Mouse (Mus musculus): Measurements from ENCODE around the gene 1700021F05Rik. TPM values are rescaled to one million over a fixed set of nuclear protein-coding genes. Genes with fewer than 3 reads are reported as not detected.

1700021F05Rik gene
- total RNA-seq, 2 experiments from 2014 or later: 19.3 to 25.0 TPM

- ATAC-seq (replicated peaks; ENCODE audit: low FRiP score, poor library complexity, severe bottlenecking): no peak
Measured at GRCm38 (mm10) chr10:43541153-43541544, 355 bp upstream of the 1700021F05Rik start.

DNA sequence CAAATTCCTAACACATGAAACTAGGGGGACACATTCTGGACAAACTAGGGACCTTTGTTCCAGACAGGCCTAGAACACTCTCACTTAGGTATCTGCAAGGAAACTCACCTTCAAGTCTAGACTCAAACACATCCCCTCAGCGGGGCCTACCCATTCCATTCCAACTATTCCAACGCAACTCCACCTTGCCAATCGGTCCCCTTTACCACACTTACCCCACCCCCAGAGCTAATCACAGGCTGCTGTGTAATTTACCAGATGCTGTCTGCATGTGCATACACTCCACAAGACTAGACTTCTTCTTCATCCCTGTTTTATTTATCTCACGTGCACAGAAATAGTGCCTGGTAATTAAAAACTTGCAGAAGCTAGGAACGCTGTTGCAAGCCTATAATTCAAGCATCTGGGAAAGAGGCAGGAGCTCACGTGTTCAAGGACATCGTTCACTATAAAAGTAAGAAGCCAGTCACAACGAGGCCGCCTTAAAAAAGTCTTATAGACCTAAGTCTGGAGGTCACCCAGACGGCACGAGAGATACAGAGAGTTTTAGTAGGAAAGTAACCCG lies 966 bp downstream of the 1700021F05Rik start:
- ATAC-seq (replicated peaks; ENCODE audit: low FRiP score, poor library complexity, severe bottlenecking): no peak

DNA sequence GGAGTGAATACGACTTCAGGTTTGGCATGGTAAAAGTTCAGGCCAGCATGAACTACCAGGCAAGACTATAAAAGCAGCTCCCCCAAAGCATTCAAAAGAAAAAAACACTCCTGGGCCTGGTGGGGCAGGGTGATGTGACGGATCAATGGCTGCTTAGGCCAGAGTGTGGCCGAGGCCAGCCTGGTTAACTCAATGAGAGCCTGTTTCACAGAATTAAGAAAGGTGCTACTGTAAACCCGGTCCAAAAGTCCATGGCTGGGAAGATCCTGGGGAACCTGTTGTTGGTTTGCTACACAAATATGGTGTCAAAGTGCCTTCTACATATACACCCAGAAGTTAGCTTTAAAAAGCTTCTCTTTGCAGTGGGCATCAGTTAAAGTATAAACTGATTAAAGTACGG lies 2.0 kb downstream of the 1700021F05Rik start:
- no peak for ATAC-seq (replicated peaks; ENCODE audit: low FRiP score, poor library complexity, severe bottlenecking)

- no peak for ATAC-seq (replicated peaks; ENCODE audit: low FRiP score, poor library complexity, severe bottlenecking)
Measured at GRCm38 (mm10) chr10:43537652-43538051, 3.1 kb downstream of the 1700021F05Rik start.

GRCm38 (mm10) chr10:43534382-43534781 lies 6.4 kb downstream of the 1700021F05Rik start:
- no peak for ATAC-seq (replicated peaks; ENCODE audit: low FRiP score, poor library complexity, severe bottlenecking)

GRCm38 (mm10) chr10:43527283-43528269 lies 13.2 kb downstream of the 1700021F05Rik start:
- no peak for ATAC-seq (replicated peaks; ENCODE audit: low FRiP score, poor library complexity, severe bottlenecking)

DNA sequence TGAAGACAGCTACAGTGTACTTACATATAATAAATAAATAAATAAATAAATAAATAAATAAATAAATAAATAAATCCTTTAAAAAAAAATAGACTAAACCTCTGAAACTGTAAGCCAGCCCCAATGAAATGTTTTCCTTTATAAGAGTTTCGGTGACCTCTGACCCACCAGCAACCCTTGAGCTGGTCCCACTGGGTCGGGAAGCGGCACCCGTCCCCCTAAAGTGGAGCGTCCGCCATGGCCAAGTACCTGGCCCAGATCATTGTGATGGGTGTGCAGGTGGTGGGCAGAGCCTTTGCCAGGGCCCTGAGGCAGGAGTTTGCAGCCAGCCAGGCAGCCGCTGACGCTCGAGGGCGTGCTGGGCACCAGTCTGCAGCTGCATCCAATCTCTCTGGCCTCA lies 16.9 kb downstream of the 1700021F05Rik start, which contains the start of gene Gm9803:
Gene Gm9803 (plus strand): TSS at position 154 of the 400 bp plus-strand sequence.
- ATAC-seq (replicated peaks; ENCODE audit: low FRiP score, poor library complexity, severe bottlenecking): 0 out of 2 replicates have a peak, but pooled peaks have one; percentile 60

DNA sequence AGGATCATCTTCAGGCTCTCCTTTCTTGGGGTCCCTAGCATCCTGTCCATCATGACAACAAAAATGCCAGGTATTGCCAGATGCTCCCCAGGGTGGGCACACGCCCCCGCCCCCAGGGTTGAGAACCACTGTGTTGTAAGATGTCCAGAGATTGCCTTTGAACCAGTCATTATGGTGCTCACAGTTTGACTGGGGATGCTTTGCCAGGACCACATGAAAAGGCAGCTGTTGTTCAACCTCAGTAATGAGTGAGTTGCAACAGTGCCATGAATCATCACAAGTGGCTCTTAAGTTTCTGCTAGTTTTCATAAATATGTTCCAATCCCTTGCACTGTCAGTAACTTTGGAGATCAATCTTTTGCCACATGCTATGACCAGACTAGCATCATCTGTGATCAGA lies 20.8 kb downstream of the 1700021F05Rik start:
- no peak for ATAC-seq (replicated peaks; ENCODE audit: low FRiP score, poor library complexity, severe bottlenecking)

DNA sequence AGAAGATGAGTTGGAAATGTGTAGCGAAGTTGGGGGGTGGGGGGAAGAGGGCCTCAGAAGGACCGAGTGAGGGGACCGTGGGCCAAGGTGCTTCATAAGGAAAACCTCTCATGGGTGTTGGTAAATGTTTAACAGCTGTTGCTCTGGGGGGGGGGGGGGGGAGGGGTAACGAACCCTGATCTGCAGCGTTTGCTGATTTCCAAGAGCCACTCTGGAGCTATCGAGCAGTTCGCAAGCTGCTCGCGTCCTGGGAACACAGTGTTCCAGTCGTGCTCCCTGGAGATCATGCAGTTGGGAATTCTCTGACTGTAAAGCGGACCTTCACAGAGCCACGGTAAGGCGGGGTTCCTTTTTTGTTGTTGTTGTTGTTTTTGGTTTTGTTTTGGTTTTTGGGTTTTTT lies 22.4 kb downstream of the 1700021F05Rik start:
- no peak for ATAC-seq (replicated peaks; ENCODE audit: low FRiP score, poor library complexity, severe bottlenecking)

GRCm38 (mm10) chr10:43517836-43518235 lies 23.0 kb downstream of the 1700021F05Rik start:
- no peak for ATAC-seq (replicated peaks; ENCODE audit: low FRiP score, poor library complexity, severe bottlenecking)

- no peak for ATAC-seq (replicated peaks; ENCODE audit: low FRiP score, poor library complexity, severe bottlenecking)
Measured at GRCm38 (mm10) chr10:43516992-43517660, 23.7 kb downstream of the 1700021F05Rik start.

DNA sequence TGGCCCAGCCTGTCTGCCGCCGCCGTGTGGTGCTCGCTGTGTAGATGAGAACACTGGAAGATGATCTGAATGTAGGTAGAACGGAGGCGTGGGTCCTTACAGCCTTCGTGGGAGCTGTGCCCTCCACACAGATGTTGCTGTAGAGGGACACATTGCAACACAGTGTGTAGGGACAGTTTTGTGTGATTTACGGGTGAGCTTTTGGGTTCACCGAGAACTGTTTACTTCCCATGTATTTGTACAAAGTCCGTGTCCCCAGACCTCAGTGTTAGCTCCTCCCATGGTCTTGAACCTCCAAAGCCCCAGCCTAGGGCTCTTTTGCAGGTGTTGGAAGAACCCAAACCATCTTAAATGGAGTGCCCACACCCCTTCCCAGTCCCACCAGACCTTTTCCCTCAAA lies 27.8 kb downstream of the 1700021F05Rik start:
- ATAC-seq (replicated peaks; ENCODE audit: low FRiP score, poor library complexity, severe bottlenecking): no peak

GRCm38 (mm10) chr10:43509228-43509627 lies 31.6 kb downstream of the 1700021F05Rik start:
- 0 out of 2 replicates have a peak, but pooled peaks have one; percentile 22 for ATAC-seq (replicated peaks; ENCODE audit: low FRiP score, poor library complexity, severe bottlenecking)

- ATAC-seq (replicated peaks; ENCODE audit: low FRiP score, poor library complexity, severe bottlenecking): no peak
Measured at GRCm38 (mm10) chr10:43507051-43507450, 33.7 kb downstream of the 1700021F05Rik start.

GRCm38 (mm10) chr10:43504291-43504690 lies 36.5 kb downstream of the 1700021F05Rik start:
- no peak for ATAC-seq (replicated peaks; ENCODE audit: low FRiP score, poor library complexity, severe bottlenecking)

DNA sequence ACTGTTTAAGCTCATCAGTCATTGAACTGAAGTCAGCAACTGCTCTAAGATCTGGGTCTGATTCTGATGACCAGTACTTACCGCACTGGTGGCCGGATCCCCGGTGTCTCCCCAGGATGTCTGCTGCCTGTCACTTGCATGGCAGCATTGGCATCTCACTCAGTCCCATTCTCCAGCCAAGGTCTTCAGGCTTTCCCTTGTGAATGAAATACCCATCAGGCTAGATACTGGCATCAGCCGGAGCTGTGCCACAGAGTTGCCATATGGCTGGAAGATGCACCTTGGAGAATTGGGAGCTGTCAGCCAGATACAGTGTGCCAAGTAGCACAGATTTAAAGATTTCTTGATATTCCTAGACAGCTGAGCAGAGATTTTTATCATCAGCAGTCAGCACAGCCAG lies 38.2 kb downstream of the 1700021F05Rik start:
- no peak for ATAC-seq (replicated peaks; ENCODE audit: low FRiP score, poor library complexity, severe bottlenecking)

- ATAC-seq (replicated peaks; ENCODE audit: low FRiP score, poor library complexity, severe bottlenecking): no peak
Measured at GRCm38 (mm10) chr10:43490846-43491245, 49.9 kb downstream of the 1700021F05Rik start.

DNA sequence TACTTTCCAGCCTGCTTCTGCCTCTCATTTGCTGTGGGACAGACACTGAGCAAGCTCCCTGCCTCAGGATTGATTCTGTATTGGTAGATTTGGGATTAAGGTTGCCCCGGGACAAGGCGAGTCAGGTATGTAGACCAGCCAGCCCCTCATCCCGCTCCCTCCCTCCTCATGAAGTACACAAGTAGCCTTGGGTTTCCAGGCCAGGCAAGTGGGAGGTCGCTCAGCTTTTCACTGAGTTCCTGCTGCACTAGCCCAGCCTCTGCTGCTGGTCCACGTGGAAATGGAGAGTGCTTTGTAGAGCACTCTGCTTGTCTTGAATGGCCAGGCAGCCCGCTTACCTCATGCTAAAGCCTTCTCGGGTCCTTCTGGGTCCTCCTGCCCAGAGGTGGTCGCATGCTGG lies 50.8 kb downstream of the 1700021F05Rik start:
- no peak for ATAC-seq (replicated peaks; ENCODE audit: low FRiP score, poor library complexity, severe bottlenecking)

GRCm38 (mm10) chr10:43489550-43489949 lies 51.2 kb downstream of the 1700021F05Rik start:
- ATAC-seq (replicated peaks; ENCODE audit: low FRiP score, poor library complexity, severe bottlenecking): no peak

GRCm38 (mm10) chr10:43489139-43489538 lies 51.7 kb downstream of the 1700021F05Rik start:
- ATAC-seq (replicated peaks; ENCODE audit: low FRiP score, poor library complexity, severe bottlenecking): no peak

Data from erythroid progenitor cell, adult 5-6 weeks (primary cell).